Mouse (Mus musculus) forebrain, embryonic 12.5 days (tissue): ENCODE measurements around the gene Eif1ad. TPM values are rescaled to one million over a fixed set of nuclear protein-coding genes. Genes with fewer than 3 reads are reported as not detected.

ENCODE experiments used
- ATAC-seq: fragments of 200-750 bp; cut with Nextera tagmentation; 2 replicates; pipeline ENCODE4 v1.8.0; 2017; ENCODE audit warnings: moderate TSS enrichment; ENCODE audit not compliant: low FRiP score
- H3K27ac ChIP-seq: fragments of 300-500 bp; sonication (generic); 2 replicates; pipeline ENCODE4 v1.5.1; 2016; ENCODE audit warnings: mild to moderate bottlenecking
- H3K27me3 ChIP-seq: fragments of 300-500 bp; sonication (generic); 2 replicates; pipeline ENCODE4 v1.6.1; 2016; ENCODE audit warnings: mild to moderate bottlenecking
- H3K36me3 ChIP-seq: fragments of 300-500 bp; sonication (generic); replicated peaks from 2 replicates; pipeline ENCODE4 v1.6.1; 2016; ENCODE audit warnings: mild to moderate bottlenecking
- H3K4me1 ChIP-seq: fragments of 300-500 bp; sonication (generic); 2 replicates; pipeline ENCODE4 v1.6.1; 2016
- H3K4me2 ChIP-seq: fragments of 300-500 bp; sonication (generic); 2 replicates; pipeline ENCODE4 v1.6.1; 2016; ENCODE audit warnings: mild to moderate bottlenecking, moderate library complexity
- H3K4me3 ChIP-seq: fragments of 300-500 bp; sonication (generic); replicated peaks from 2 replicates; pipeline ENCODE4 v1.5.1; 2016; ENCODE audit warnings: mild to moderate bottlenecking
- H3K9ac ChIP-seq: fragments of 300-500 bp; sonication (generic); 2 replicates; pipeline ENCODE4 v1.6.1; 2016; ENCODE audit warnings: mild to moderate bottlenecking
- H3K9me3 ChIP-seq: fragments of 300-500 bp; sonication (generic); 2 replicates; pipeline ENCODE4 v1.6.1; 2016
- WGBS: fragments of 180-500 bp; shearing (Covaris S2); methylation state at CpG from one replicate; pipeline ENCODE4 v1.1.7; 2016; 5-methylcytosine and 5-hydroxymethylcytosine counted together
- polyA plus RNA-seq: library from polyadenylated mRNA; unstranded; fragments of >200 nt; fragmentation: Nextera tagmentation; extraction: Ambion mirVana; gene quantifications from 2 replicates; pipeline ENCODE4 v1.2.1, GENCODE M21; 2016

Eif1ad gene
- polyA plus RNA-seq, 1 experiment from 2014 or later: 75.7 TPM

GRCm38 (mm10) chr19:5407133-5407532 lies 40.6 kb downstream of the Eif1ad start:
- Histone ChIP-seq H3K9me3 (no peaks in the 10 kb centered on the region), H3K27me3 (no peaks in the 10 kb centered on the region), H3K27ac (peak overlapping the region; percentile 87), H3K4me2 (peak overlapping the region; percentile 76), H3K36me3 (no peaks in the 10 kb centered on the region), H3K4me1 (peaks cover 9% of the 10 kb centered on the region), H3K4me3 (peak overlapping the region; percentile 52), H3K9ac (peak overlapping the region; percentile 74)
- WGBS: 16% methylated on average over 7 of the region's 7 CpGs
- ATAC-seq: peak; percentile 66

GRCm38 (mm10) chr19:5408057-5409001 lies 41.8 kb downstream of the Eif1ad start:
- no peaks in the 10 kb centered on the region for H3K9me3 ChIP-seq
- WGBS: 93% methylated on average over 13 of the region's 13 CpGs
- H3K27ac ChIP-seq: no peak overlapping the region
- no peak for ATAC-seq
- no peak overlapping the region for H3K4me3 ChIP-seq
- peaks cover 9% of the 10 kb centered on the region for H3K4me1 ChIP-seq
- H3K36me3 ChIP-seq: no peaks in the 10 kb centered on the region
- H3K4me2 ChIP-seq: no peak overlapping the region
- no peaks in the 10 kb centered on the region for H3K27me3 ChIP-seq
- no peak overlapping the region for H3K9ac ChIP-seq

GRCm38 (mm10) chr19:5409068-5409467 lies 42.5 kb downstream of the Eif1ad start:
- no peak for ATAC-seq
- H3K4me3 ChIP-seq: no peak overlapping the region
- 89% methylated on average over 5 of the region's 5 CpGs for WGBS

GRCm38 (mm10) chr19:5410641-5411040 lies 44.1 kb downstream of the Eif1ad start:
- Histone ChIP-seq H3K9me3 (no peaks in the 10 kb centered on the region), H3K9ac (no peak overlapping the region), H3K36me3 (no peaks in the 10 kb centered on the region), H3K27me3 (no peaks in the 10 kb centered on the region), H3K4me3 (no peak overlapping the region), H3K4me2 (no peak overlapping the region), H3K27ac (no peak overlapping the region), H3K4me1 (peaks cover 9% of the 10 kb centered on the region)
- WGBS: 87% methylated on average over 5 of the region's 5 CpGs
- no peak for ATAC-seq

More at GRCm38 (mm10) chr19:5409068-5409467, 42.5 kb downstream of the Eif1ad start:
- Histone ChIP-seq H3K36me3 (no peaks in the 10 kb centered on the region), H3K4me1 (peaks cover 9% of the 10 kb centered on the region), H3K27me3 (no peaks in the 10 kb centered on the region), H3K9ac (no peak overlapping the region), H3K9me3 (no peaks in the 10 kb centered on the region), H3K27ac (no peak overlapping the region), H3K4me2 (no peak overlapping the region)

GRCm38 (mm10) chr19:5411961-5412360 lies 45.4 kb downstream of the Eif1ad start:
- 75% methylated on average over 5 of the region's 5 CpGs for WGBS
- no peaks in the 10 kb centered on the region for H3K36me3 ChIP-seq

GRCm38 (mm10) chr19:5413840-5414239 lies 47.3 kb downstream of the Eif1ad start:
- 61% methylated on average over 4 of the region's 4 CpGs for WGBS
- no peak for ATAC-seq
- no peak overlapping the region for H3K9ac ChIP-seq
- H3K9me3 ChIP-seq: no peaks in the 10 kb centered on the region
- H3K4me2 ChIP-seq: no peak overlapping the region
- H3K36me3 ChIP-seq: 0 out of 2 replicates have a peak, but pooled peaks cover 5% of the 10 kb centered on the region
- H3K4me1 ChIP-seq: no peaks in the 10 kb centered on the region
- no peaks in the 10 kb centered on the region for H3K27me3 ChIP-seq
- H3K4me3 ChIP-seq: no peak overlapping the region
- H3K27ac ChIP-seq: no peak overlapping the region

More at GRCm38 (mm10) chr19:5411961-5412360, 45.4 kb downstream of the Eif1ad start:
- Histone ChIP-seq H3K4me1 (peaks cover 5% of the 10 kb centered on the region; the same call in 1 of the 2 replicates), H3K9me3 (no peaks in the 10 kb centered on the region), H3K4me2 (no peak overlapping the region), H3K4me3 (no peak overlapping the region), H3K27me3 (no peaks in the 10 kb centered on the region), H3K9ac (no peak overlapping the region), H3K27ac (no peak overlapping the region)
- no peak for ATAC-seq

- WGBS: 59% methylated on average over 2 of the region's 2 CpGs
- no peaks in the 10 kb centered on the region for H3K27me3 ChIP-seq
- no peak overlapping the region for H3K9ac ChIP-seq
- ATAC-seq: no peak
- 0 out of 2 replicates have a peak, but pooled peaks cover 5% of the 10 kb centered on the region for H3K36me3 ChIP-seq
- no peaks in the 10 kb centered on the region for H3K4me1 ChIP-seq
- H3K4me2 ChIP-seq: no peak overlapping the region
- no peaks in the 10 kb centered on the region for H3K9me3 ChIP-seq
- H3K27ac ChIP-seq: no peak overlapping the region
- no peak overlapping the region for H3K4me3 ChIP-seq
Measured at GRCm38 (mm10) chr19:5414534-5414957, 48.0 kb downstream of the Eif1ad start.

- peaks cover 25% of the 10 kb centered on the region for H3K36me3 ChIP-seq
- ATAC-seq: no peak
- WGBS: 92% methylated on average over 8 of the region's 8 CpGs
Measured at GRCm38 (mm10) chr19:5418750-5419466, 52.4 kb downstream of the Eif1ad start.

GRCm38 (mm10) chr19:5419630-5420029 lies 53.1 kb downstream of the Eif1ad start:
- Histone ChIP-seq H3K9me3 (no peaks in the 10 kb centered on the region), H3K27ac (no peak overlapping the region)
- no peak for ATAC-seq

More at GRCm38 (mm10) chr19:5418750-5419466, 52.4 kb downstream of the Eif1ad start:
- H3K27ac ChIP-seq: no peak overlapping the region
- H3K4me3 ChIP-seq: no peak overlapping the region
- H3K4me1 ChIP-seq: peaks cover 12% of the 10 kb centered on the region
- no peak overlapping the region for H3K9ac ChIP-seq
- no peaks in the 10 kb centered on the region for H3K27me3 ChIP-seq
- H3K9me3 ChIP-seq: no peaks in the 10 kb centered on the region
- H3K4me2 ChIP-seq: no peak overlapping the region

GRCm38 (mm10) chr19:5420579-5420978 lies 54.0 kb downstream of the Eif1ad start:
- Histone ChIP-seq H3K9me3 (no peaks in the 10 kb centered on the region), H3K4me1 (peaks cover 15% of the 10 kb centered on the region), H3K27me3 (no peaks in the 10 kb centered on the region), H3K27ac (no peak overlapping the region), H3K4me3 (no peak overlapping the region), H3K36me3 (peaks cover 25% of the 10 kb centered on the region), H3K4me2 (no peak overlapping the region), H3K9ac (no peak overlapping the region; the same call in 1 of the 2 replicates)
- WGBS: 93% methylated on average over 6 of the region's 6 CpGs
- ATAC-seq: no peak

More at GRCm38 (mm10) chr19:5419630-5420029, 53.1 kb downstream of the Eif1ad start:
- Histone ChIP-seq H3K9ac (no peak overlapping the region), H3K4me1 (peaks cover 14% of the 10 kb centered on the region), H3K4me3 (no peak overlapping the region), H3K4me2 (no peak overlapping the region), H3K36me3 (peaks cover 25% of the 10 kb centered on the region), H3K27me3 (no peaks in the 10 kb centered on the region)
- WGBS: 90% methylated on average over 9 of the region's 9 CpGs
